Mouse (Mus musculus) ES-Bruce4 (cell line): ENCODE measurements at regions not wholly inside any gene's neighbourhood (a gene's known extent, or its start where the extent isn't known, plus 50 kb on each side); places are given as distances from the start of the nearest gene placed in this dataset.

ENCODE experiments used
- H3K27ac ChIP-seq: 2 replicates; pipeline ENCODE4 v1.5.1; 2012; ENCODE audit warnings: low read length, inconsistent platforms; ENCODE audit not compliant: insufficient read depth
- H3K27me3 ChIP-seq: 2 replicates; pipeline ENCODE4 v1.6.1; 2012; ENCODE audit warnings: mild to moderate bottlenecking, low read length, inconsistent platforms; ENCODE audit not compliant: control insufficient read depth, poor library complexity, insufficient read depth, severe bottlenecking
- H3K36me3 ChIP-seq: 2 replicates; pipeline ENCODE4 v1.6.1; 2012; ENCODE audit warnings: inconsistent platforms, mild to moderate bottlenecking, low read length, moderate library complexity; ENCODE audit not compliant: control insufficient read depth, poor library complexity, insufficient read depth, severe bottlenecking
- H3K4me1 ChIP-seq: one replicate; pipeline ENCODE4 v1.8.1; 2011; ENCODE audit warnings: low read length; ENCODE audit not compliant: control insufficient read depth, insufficient read depth
- H3K4me3 ChIP-seq: 2 replicates; pipeline ENCODE4 v1.5.1; 2011; ENCODE audit warnings: low read depth, mild to moderate bottlenecking, low read length
- H3K9ac ChIP-seq: 2 replicates; pipeline ENCODE4 v1.6.1; 2012; ENCODE audit warnings: low read depth, mild to moderate bottlenecking, inconsistent platforms; ENCODE audit not compliant: poor library complexity, severe bottlenecking
- H3K9me3 ChIP-seq: replicated peaks from 2 replicates; pipeline ENCODE4 v1.6.1; 2012; ENCODE audit warnings: mild to moderate bottlenecking, low read length, inconsistent platforms; ENCODE audit not compliant: control insufficient read depth, poor library complexity, insufficient read depth, severe bottlenecking
- CTCF ChIP-seq: IDR thresholded peaks from one replicate; pipeline ENCODE4 v1.8.1; 2011; ENCODE audit warnings: low read depth, low read length
- EP300 ChIP-seq: IDR thresholded peaks from 2 replicates; pipeline ENCODE4 v1.6.1; 2011; ENCODE audit warnings: low read depth, low read length; ENCODE audit not compliant: insufficient read depth
- POLR2A ChIP-seq: IDR thresholded peaks from one replicate; pipeline ENCODE4 v1.8.1; 2011; ENCODE audit warnings: low read length; ENCODE audit not compliant: insufficient read depth

- TF ChIP-seq EP300 (no peak), POLR2A (no peak), CTCF (no peak)
- no peaks in the 10 kb centered on the region for H3K27me3 ChIP-seq
- H3K4me1 ChIP-seq, result no peaks in the 10 kb centered on the region
- no peak overlapping the region for H3K27ac ChIP-seq
- H3K4me3 ChIP-seq, result no peak overlapping the region
- no peaks in the 10 kb centered on the region for H3K9me3 ChIP-seq
- H3K9ac ChIP-seq, result no peak overlapping the region
- no peaks in the 10 kb centered on the region for H3K36me3 ChIP-seq
Measured at GRCm38 (mm10) chr12:7719080-7719479, 258.4 kb upstream of the Apob start.

GRCm38 (mm10) chr12:7724992-7725391 lies 252.5 kb upstream of the Apob start:
- no peaks in the 10 kb centered on the region for H3K9me3 ChIP-seq
- no peaks in the 10 kb centered on the region for H3K27me3 ChIP-seq
- no peaks in the 10 kb centered on the region for H3K36me3 ChIP-seq
- H3K4me1 ChIP-seq, result no peaks in the 10 kb centered on the region
- no peak overlapping the region for H3K4me3 ChIP-seq
- H3K27ac ChIP-seq, result no peak overlapping the region
- H3K9ac ChIP-seq, result no peak overlapping the region
- TF ChIP-seq CTCF (no peak), POLR2A (no peak), EP300 (no peak)

- no peak overlapping the region for H3K4me3 ChIP-seq
- no peaks in the 10 kb centered on the region for H3K36me3 ChIP-seq
- no peak overlapping the region for H3K9ac ChIP-seq
- H3K9me3 ChIP-seq, result no peaks in the 10 kb centered on the region
- TF ChIP-seq EP300, result no peak
- TF ChIP-seq CTCF, result no peak
- no peak for TF ChIP-seq POLR2A
- no peaks in the 10 kb centered on the region for H3K4me1 ChIP-seq
- no peaks in the 10 kb centered on the region for H3K27me3 ChIP-seq
- H3K27ac ChIP-seq, result no peak overlapping the region
Measured at GRCm38 (mm10) chr12:7738020-7738419, 239.4 kb upstream of the Apob start.

DNA sequence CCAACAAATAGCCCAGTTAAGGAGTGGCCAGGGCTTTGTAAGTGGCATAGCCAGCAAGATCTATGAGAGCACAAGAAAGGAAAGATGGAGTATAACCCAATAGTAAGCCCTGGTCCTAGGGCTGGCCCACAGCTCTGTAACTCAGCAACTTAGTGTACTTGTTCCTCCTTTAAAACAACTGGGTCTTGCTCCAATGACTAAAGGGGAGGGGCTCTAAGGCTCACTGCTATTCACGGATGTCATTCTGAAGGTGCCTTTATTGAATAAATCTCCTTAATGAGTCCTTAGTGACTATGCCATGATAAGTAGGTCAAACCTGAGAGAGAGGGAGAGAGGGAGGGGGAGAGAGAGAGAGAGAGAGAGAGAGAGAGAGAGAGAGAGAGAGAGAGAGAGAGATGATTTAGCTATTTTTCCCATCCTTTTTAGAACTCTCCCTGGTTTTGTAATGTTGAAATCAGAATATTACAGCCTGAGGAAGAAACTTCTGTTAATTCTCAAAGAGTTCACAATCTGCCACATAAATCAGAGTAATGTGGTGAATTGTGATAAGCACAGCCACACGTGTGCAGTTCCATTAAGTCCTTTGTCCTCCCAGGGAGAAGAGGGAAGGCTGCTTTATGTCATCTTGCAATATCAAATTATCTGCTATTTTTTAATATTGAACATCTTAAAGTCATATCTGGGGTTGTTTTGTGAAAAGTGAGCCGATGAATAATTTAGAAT lies 238.7 kb upstream of the Apob start:
- H3K27ac ChIP-seq, result no peak overlapping the region
- no peak overlapping the region for H3K9ac ChIP-seq
- H3K9me3 ChIP-seq, result no peaks in the 10 kb centered on the region
- H3K4me1 ChIP-seq, result no peaks in the 10 kb centered on the region
- H3K4me3 ChIP-seq, result no peak overlapping the region
- no peaks in the 10 kb centered on the region for H3K27me3 ChIP-seq
- TF ChIP-seq EP300 (no peak), CTCF (no peak), POLR2A (no peak)
- no peaks in the 10 kb centered on the region for H3K36me3 ChIP-seq

- H3K9me3 ChIP-seq, result no peaks in the 10 kb centered on the region
- TF ChIP-seq CTCF (no peak), POLR2A (no peak), EP300 (no peak)
- no peak overlapping the region for H3K4me3 ChIP-seq
- H3K36me3 ChIP-seq, result no peaks in the 10 kb centered on the region
- no peaks in the 10 kb centered on the region for H3K4me1 ChIP-seq
- H3K27ac ChIP-seq, result no peak overlapping the region
- no peaks in the 10 kb centered on the region for H3K27me3 ChIP-seq
- no peak overlapping the region for H3K9ac ChIP-seq
Measured at GRCm38 (mm10) chr12:7739352-7739994, 238.0 kb upstream of the Apob start.

DNA sequence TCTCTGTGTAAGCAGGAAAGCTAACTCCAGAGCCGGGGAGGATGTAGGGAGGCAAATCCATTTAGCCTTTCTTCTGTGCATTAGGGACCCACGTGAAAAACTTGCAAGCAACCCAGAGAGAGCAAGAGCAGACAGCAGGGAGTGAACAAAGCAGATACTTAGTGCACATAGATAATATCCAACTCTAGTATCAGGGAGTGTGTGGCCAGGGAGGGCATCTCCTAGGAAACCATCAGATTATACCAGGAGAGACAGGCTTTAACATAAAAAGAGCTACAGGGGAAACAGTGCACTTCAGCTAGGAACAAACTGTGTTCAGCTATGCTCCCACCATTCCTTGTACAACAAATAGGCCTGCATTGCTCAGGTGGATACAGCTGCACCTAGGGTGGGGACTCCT lies 230.7 kb upstream of the Apob start:
- TF ChIP-seq EP300 (no peak), CTCF (no peak), POLR2A (no peak)
- no peaks in the 10 kb centered on the region for H3K4me1 ChIP-seq
- H3K9ac ChIP-seq, result no peak overlapping the region
- H3K9me3 ChIP-seq, result no peaks in the 10 kb centered on the region
- no peaks in the 10 kb centered on the region for H3K27me3 ChIP-seq
- H3K4me3 ChIP-seq, result no peak overlapping the region
- H3K36me3 ChIP-seq, result no peaks in the 10 kb centered on the region
- H3K27ac ChIP-seq, result no peak overlapping the region
